Mouse (Mus musculus): ENCODE measurements around the gene Taf4.

DNA sequence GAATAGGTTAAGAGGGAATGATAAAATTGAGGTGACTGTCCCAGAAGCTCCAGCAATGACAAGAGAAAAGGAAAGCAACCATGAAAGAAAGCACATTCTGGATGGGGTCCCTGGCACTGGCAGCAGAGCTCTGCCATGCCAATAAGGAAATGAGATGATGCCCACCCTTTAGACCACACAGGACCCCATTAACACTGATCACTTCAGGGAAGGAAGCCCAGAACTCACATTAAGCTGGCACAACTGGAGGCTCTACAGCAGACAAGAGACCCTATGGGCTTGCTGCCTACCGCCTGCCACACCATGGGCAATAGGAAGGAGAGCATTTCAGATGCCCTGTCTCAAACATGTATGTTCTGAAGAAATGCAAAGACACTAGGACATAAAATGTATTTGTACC, 34.8 kb downstream of the Taf4 start:
- TF ChIP-seq CTCF (IDR thresholded peaks at IDR 0.05; ENCODE audit: extremely low read depth, insufficient read depth, insufficient read length, insufficient replicate concordance): no peak
- TF ChIP-seq POLR2A (IDR thresholded peaks at IDR 0.05; ENCODE audit: low read depth, low read length): no peak

Data from spleen, adult 2 months (tissue).